Mouse (Mus musculus): ENCODE measurements around the gene Mrm2.

GRCm38 (mm10) chr5:140284761-140285160, 46.9 kb downstream of the Mrm2 start:
- TF ChIP-seq POLR2A (IDR thresholded peaks at IDR 0.05; ENCODE audit: insufficient read depth, low read depth, low read length) (no peak), CTCF (IDR thresholded peaks at IDR 0.05) (no peak)
